Mouse (Mus musculus) CH12.LX (cell line): ENCODE data around the gene Tle2.

Source experiments
- CHD1 ChIP-seq: IDR thresholded peaks from 2 replicates; pipeline ENCODE4 v1.6.1; 2012; ENCODE audit warnings: low read depth, low read length, improper control_type of control experiment, inconsistent platforms
- CTCF ChIP-seq, 2 experiments: IDR thresholded peaks in 1 of 2; conservative IDR thresholded peaks in 1 of 2; 2 replicates each; pipeline ENCODE4 v1.5.1; 2011 to 2012; ENCODE audit warnings: low read depth in 2 of 2, low read length in 2 of 2, improper control_type of control experiment in 1 of 2, inconsistent platforms in 1 of 2, mild to moderate bottlenecking in 1 of 2, moderate library complexity in 1 of 2
- EP300 ChIP-seq: IDR thresholded peaks from 2 replicates; pipeline ENCODE4 v1.6.1; 2011; ENCODE audit warnings: low read length, improper control_type of control experiment
- GABPA ChIP-seq: IDR thresholded peaks from 2 replicates; pipeline ENCODE4 v1.6.1; 2012; ENCODE audit warnings: low read depth, low read length, improper control_type of control experiment, inconsistent platforms; ENCODE audit not compliant: insufficient replicate concordance
- JUN ChIP-seq: IDR thresholded peaks from 2 replicates; pipeline ENCODE4 v1.6.1; 2011; ENCODE audit warnings: low read depth, mild to moderate bottlenecking, low read length, improper control_type of control experiment, moderate library complexity; ENCODE audit not compliant: insufficient read depth
- JUND ChIP-seq: conservative IDR thresholded peaks from 2 replicates; pipeline ENCODE4 v1.6.1; 2011; ENCODE audit warnings: low read depth, low read length, improper control_type of control experiment
- MYC ChIP-seq: IDR thresholded peaks from 2 replicates; pipeline ENCODE4 v1.6.1; 2011; ENCODE audit warnings: low read depth, mild to moderate bottlenecking, improper control_type of control experiment, low read length
- POLR2A ChIP-seq: IDR thresholded peaks from 2 replicates; pipeline ENCODE4 v1.6.1; 2011; ENCODE audit warnings: low read depth, mild to moderate bottlenecking, improper control_type of control experiment, low read length
- POLR2AphosphoS2 ChIP-seq: IDR thresholded peaks from 2 replicates; pipeline ENCODE4 v1.6.1; 2011; ENCODE audit warnings: low read depth, low read length, improper control_type of control experiment
- SIN3A ChIP-seq: IDR thresholded peaks from 2 replicates; pipeline ENCODE4 v1.6.1; 2012; ENCODE audit warnings: low read length, improper control_type of control experiment, inconsistent platforms
- USF1 ChIP-seq: IDR thresholded peaks from 2 replicates; pipeline ENCODE4 v1.6.1; 2014; ENCODE audit warnings: low read depth, mild to moderate bottlenecking, inconsistent platforms, low read length, improper control_type of control experiment
- ZKSCAN1 ChIP-seq: IDR thresholded peaks from 2 replicates; pipeline ENCODE4 v1.6.1; 2012; ENCODE audit warnings: low read depth, inconsistent platforms, low read length, improper control_type of control experiment, borderline replicate concordance

GRCm38 (mm10) chr10:81568381-81569191 lies 5.8 kb upstream of the Tle2 start:
- TF ChIP-seq SIN3A (no peak), CTCF (conservative IDR thresholded peaks at IDR 0.05 in 1 of 2, IDR thresholded peaks at IDR 0.05 in 1 of 2; ENCODE audit: low read depth in 2 of 2, low read length in 2 of 2) (no peak), MYC (no peak), CHD1 (no peak), USF1 (no peak), ZKSCAN1 (no peak), POLR2AphosphoS2 (no peak), GABPA (no peak), POLR2A (no peak), JUN (no peak), JUND (no peak), EP300 (no peak)
